Mouse (Mus musculus): Measurements from ENCODE around the gene Myo3b.

DNA sequence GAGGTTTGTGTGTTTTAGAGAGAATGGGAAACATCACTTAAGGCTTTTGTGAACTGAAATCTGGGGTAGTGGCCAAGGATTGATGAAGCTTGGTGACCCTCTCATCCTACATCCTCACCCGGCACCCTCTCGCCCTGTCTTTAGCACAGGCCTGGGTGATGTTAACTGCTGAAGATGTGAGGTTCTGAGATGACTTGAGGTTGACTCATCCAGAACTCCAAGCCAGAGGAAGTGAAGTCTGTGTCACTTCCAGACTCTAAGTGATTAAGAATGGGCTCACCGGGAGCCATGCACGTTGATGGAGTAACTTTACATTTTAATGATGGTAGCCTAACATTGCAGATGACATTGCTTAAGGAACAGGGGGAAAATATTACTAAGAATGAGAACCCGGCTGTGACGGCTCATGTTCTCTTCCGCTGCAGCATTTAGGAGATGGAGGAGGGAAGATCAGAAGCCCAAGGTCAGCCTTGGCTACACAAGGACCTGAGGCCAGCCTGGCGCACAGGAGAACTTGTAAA lies 143.3 kb downstream of the Myo3b start:
- TF ChIP-seq TAL1 (IDR thresholded peaks at IDR 0.05; ENCODE audit: low read length) (no peak), GATA1 (IDR thresholded peaks at IDR 0.05; ENCODE audit: low read length) (no peak)

Measured in erythroblast, embryonic 14.5 days (primary cell).